Comparison of ENCODE assay signal across 26 mouse cellular contexts in the genomic region with DNA sequence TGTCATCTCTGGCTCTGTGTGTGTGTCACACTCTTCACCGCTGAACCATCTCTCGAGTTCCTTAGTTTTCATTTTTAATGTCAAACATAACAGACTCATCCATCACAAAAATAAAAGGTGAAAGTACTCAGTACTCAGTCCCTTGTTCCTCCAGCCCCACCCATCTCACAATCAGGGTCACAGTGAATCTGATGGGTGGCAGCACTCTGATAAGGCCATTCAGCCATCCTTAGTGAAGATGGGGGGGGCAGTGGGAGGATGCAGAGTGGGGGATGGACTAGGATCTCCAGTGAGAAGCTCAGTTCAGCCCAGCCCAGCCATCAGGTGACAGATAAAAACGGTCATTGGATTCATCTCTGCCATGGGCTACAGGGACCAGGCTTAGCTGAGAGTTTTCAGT. TPM values are rescaled to one million over a fixed set of nuclear protein-coding genes. Genes with fewer than 3 reads are reported as not detected.
DNase-seq lines count a peak whose midpoint lies in the region; ATAC-seq lines count a peak whose summit lies in the region.
"Had no signal": no experiment of that assay in that cellular context is flagged by ENCODE, and none has a peak within 500 bp of the region (broad histone marks: within the 10 kb centered on the region; RNA-seq: fewer than 3 reads in every experiment).

Tpsg1 (plus strand) TSS at position 301 of the 400 bp plus-strand sequence.

- no peak for ATAC-seq in embryonic facial prominence, embryonic 15.5 days (ENCODE audit: insufficient number of reproducible peaks, low FRiP score, low TSS enrichment, low read depth)
- no peak for ATAC-seq in limb, embryonic 15.5 days (ENCODE audit: insufficient number of reproducible peaks, low FRiP score, low TSS enrichment, low read depth)
- ATAC-seq in liver, embryonic 12.5 days: no peak
- ATAC-seq: activated CD4-positive, CD25-positive, alpha-beta regulatory T cell, adult 4 months; forebrain, embryonic 14.5 days; forebrain, postnatal 0 days; hindbrain, embryonic 16.5 days had no signal

- DNase-seq in embryonic facial prominence, embryonic 10.5 days (ENCODE audit: low spot score): no peak
- peak; percentile 8 for DNase-seq in retina, postnatal 1 day
- DNase-seq in retina, embryonic 14.5 days (ENCODE audit: low spot score): no peak
- no peak for DNase-seq in thymus, postnatal 14 days
- DNase-seq: adrenal gland, adult 8-10 months; adrenal gland, postnatal 25 days; cerebellum, adult 11-12 months; cerebellum, adult 8-10 months; cerebellum, postnatal 10 days; cerebellum, postnatal 36 days; embryo, embryonic 11 days; forebrain, postnatal 0 days; gastrocnemius, postnatal 14 days; heart, adult 18-20 months had no signal

- 0 out of 2 replicates have a peak, but pooled peaks cover 4% of the 10 kb centered on the region for H3K4me1 ChIP-seq in embryonic facial prominence, embryonic 15.5 days
- peaks cover 5% of the 10 kb centered on the region for H3K4me1 ChIP-seq in embryonic facial prominence, embryonic 10.5 days
- peaks cover 3% of the 10 kb centered on the region; the same call in 1 of the 2 replicates for H3K4me1 ChIP-seq in limb, embryonic 15.5 days
- peaks cover 6% of the 10 kb centered on the region; the same call in 1 of the 2 replicates for H3K4me1 ChIP-seq in liver, embryonic 12.5 days
- H3K4me1 ChIP-seq: hindbrain, embryonic 12.5 days had no signal

- no peak within 1 kb of the TSS for H3K27ac ChIP-seq in embryonic facial prominence, embryonic 15.5 days (replicated peaks)
- H3K27ac ChIP-seq in embryonic facial prominence, embryonic 10.5 days (replicated peaks): no peak within 1 kb of the TSS
- H3K27ac ChIP-seq in limb, embryonic 15.5 days: no peak within 1 kb of the TSS
- no peak within 1 kb of the TSS for H3K27ac ChIP-seq in liver, embryonic 12.5 days
- H3K27ac ChIP-seq: gastrocnemius, adult 2 months; hindbrain, embryonic 12.5 days had no signal

- H3K9me3 ChIP-seq in embryonic facial prominence, embryonic 15.5 days (replicated peaks): no peaks in the 10 kb centered on the region
- H3K9me3 ChIP-seq in embryonic facial prominence, embryonic 10.5 days: no peaks in the 10 kb centered on the region
- H3K9me3 ChIP-seq in limb, embryonic 15.5 days: no peaks in the 10 kb centered on the region
- no peaks in the 10 kb centered on the region for H3K9me3 ChIP-seq in liver, embryonic 12.5 days (replicated peaks)
- H3K9me3 ChIP-seq: hindbrain, embryonic 12.5 days had no signal

- H3K9ac ChIP-seq in embryonic facial prominence, embryonic 15.5 days: no peak within 1 kb of the TSS
- no peak within 1 kb of the TSS for H3K9ac ChIP-seq in limb, embryonic 15.5 days
- no peak within 1 kb of the TSS for H3K9ac ChIP-seq in liver, embryonic 12.5 days
- H3K9ac ChIP-seq: forebrain, postnatal 0 days; hindbrain, embryonic 12.5 days had no signal

- no peak within 1 kb of the TSS for H3K4me2 ChIP-seq in embryonic facial prominence, embryonic 15.5 days (replicated peaks)
- no peak within 1 kb of the TSS for H3K4me2 ChIP-seq in limb, embryonic 15.5 days
- H3K4me2 ChIP-seq in liver, embryonic 12.5 days: no peak within 1 kb of the TSS
- H3K4me2 ChIP-seq: hindbrain, embryonic 12.5 days had no signal

- no peaks in the 10 kb centered on the region for H3K27me3 ChIP-seq in embryonic facial prominence, embryonic 15.5 days
- H3K27me3 ChIP-seq in embryonic facial prominence, embryonic 10.5 days (replicated peaks; ENCODE audit: low read depth, poor library complexity, severe bottlenecking): 0 out of 2 replicates have a peak, but pooled peaks cover 10% of the 10 kb centered on the region
- no peaks in the 10 kb centered on the region for H3K27me3 ChIP-seq in limb, embryonic 15.5 days
- peaks cover 14% of the 10 kb centered on the region for H3K27me3 ChIP-seq in liver, embryonic 12.5 days (replicated peaks)

- 80% methylated on average over 3 of the region's 3 CpGs for WGBS in embryonic facial prominence, embryonic 15.5 days
- WGBS in embryonic facial prominence, embryonic 10.5 days: 85% methylated on average over 3 of the region's 3 CpGs
- 77% methylated on average over 3 of the region's 3 CpGs for whole genome bisulfite sequencing in limb, embryonic 15.5 days
- WGBS in liver, embryonic 12.5 days (ENCODE audit: insufficient replicate concordance): 65% methylated on average over 3 of the region's 3 CpGs

- no peaks in the 10 kb centered on the region for H3K36me3 ChIP-seq in embryonic facial prominence, embryonic 15.5 days
- H3K36me3 ChIP-seq in embryonic facial prominence, embryonic 10.5 days (replicated peaks): no peaks in the 10 kb centered on the region
- no peaks in the 10 kb centered on the region for H3K36me3 ChIP-seq in limb, embryonic 15.5 days
- no peaks in the 10 kb centered on the region for H3K36me3 ChIP-seq in liver, embryonic 12.5 days
- H3K36me3 ChIP-seq: hindbrain, embryonic 12.5 days had no signal

- no peak within 1 kb of the TSS for H3K4me3 ChIP-seq in embryonic facial prominence, embryonic 15.5 days (replicated peaks)
- no peak within 1 kb of the TSS for H3K4me3 ChIP-seq in embryonic facial prominence, embryonic 10.5 days
- H3K4me3 ChIP-seq in limb, embryonic 15.5 days: no peak within 1 kb of the TSS
- H3K4me3 ChIP-seq in liver, embryonic 12.5 days: no peak within 1 kb of the TSS
- H3K4me3 ChIP-seq: gastrocnemius, adult 2 months; hindbrain, embryonic 12.5 days had no signal

RNA-seq across cellular contexts. Expression of gene Tpsg1, which starts in this region (rescaled TPM):
- 10.3 and 10.9 TPM in 2 replicates for polyA plus RNA-seq in embryonic facial prominence, embryonic 15.5 days (2015; fragmentation: Nextera tagmentation; extraction: Ambion mirVana)
- polyA plus RNA-seq in embryonic facial prominence, embryonic 10.5 days (2016; fragmentation: Nextera tagmentation; extraction: Ambion mirVana): not detected in 2 replicates
- 14.4 and 16.6 TPM in 2 replicates for polyA plus RNA-seq in limb, embryonic 15.5 days (2015; fragmentation: Nextera tagmentation; extraction: Ambion mirVana)
- polyA plus RNA-seq in liver, embryonic 12.5 days (2016; fragmentation: Nextera tagmentation; extraction: Ambion mirVana): 0.42 and 0.69 TPM in 2 replicates
- polyA plus RNA-seq: activated CD4-positive, CD25-positive, alpha-beta regulatory T cell, adult 4 months; cortical plate, adult 2 months; forebrain, embryonic 11.5 days; frontal cortex, adult 2 months; gonadal fat pad, adult 2 months; hindbrain, embryonic 12.5 days had no signal
